Mouse (Mus musculus) adrenal gland, postnatal 4 days (tissue): ENCODE results near the gene Wdr47. TPM values are rescaled to one million over a fixed set of nuclear protein-coding genes. Genes with fewer than 3 reads are reported as not detected.
"Not testable (repeated sequence)": the region's sequence is repeated elsewhere in the genome, so short reads cannot be mapped to it uniquely, and the experiment has no call there.

ENCODE experiments used
- DNase-seq, 2 experiments: peaks; one replicate each; pipeline ENCODE4 v3.0.0; 2021 to 2022; ENCODE audit warnings: low spot score in 2 of 2, mixed read lengths in 2 of 2
- total RNA-seq, 2 experiments: library from RNA; stranded (reverse); gene quantifications; 2 replicates each; pipeline ENCODE4 v1.2.3; 2021

Gene Wdr47
- total RNA-seq, 2 experiments from 2014 or later: 10.8 to 11.4 TPM

DNA sequence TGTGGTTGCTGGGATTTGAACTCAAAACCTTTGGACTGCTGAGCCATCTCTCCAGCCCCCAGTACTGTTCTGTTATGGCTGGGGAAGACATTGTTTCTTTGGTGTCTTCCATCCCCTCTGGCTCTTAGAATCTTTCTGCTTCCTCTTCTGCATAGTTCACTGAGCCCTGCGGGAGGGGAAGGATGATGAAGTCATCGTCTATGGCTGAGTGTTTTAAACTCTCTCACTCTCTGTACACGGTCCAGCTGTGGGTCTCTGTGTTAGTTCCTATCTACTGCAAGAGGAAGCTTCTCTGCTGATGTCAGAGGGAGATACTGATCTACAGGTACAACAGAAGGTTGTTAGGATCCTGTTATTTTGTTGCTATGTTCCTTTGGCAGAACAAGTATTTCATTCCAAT, 17.8 kb downstream of the Wdr47 start:
- no peak for DNase-seq

DNA sequence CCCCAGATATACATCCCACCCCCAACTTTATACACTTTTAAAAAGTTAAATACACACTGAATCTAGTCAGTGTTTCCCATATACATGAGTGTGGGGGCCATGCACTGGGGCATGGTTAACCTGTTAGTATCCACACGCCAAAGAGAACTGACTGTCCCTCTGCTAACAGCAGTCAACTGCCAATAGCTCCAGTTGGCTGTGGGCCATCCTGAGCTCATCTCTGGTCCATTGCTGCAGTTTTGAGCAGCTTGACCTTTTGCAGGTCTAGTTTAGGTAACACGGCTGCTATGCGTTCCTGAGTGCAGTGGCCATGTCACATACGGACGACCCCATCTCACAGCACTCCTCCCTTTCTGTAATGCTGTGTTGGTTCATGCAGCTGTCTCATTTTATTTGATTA, 43.7 kb downstream of the Wdr47 start:
- DNase-seq: no peak

DNA sequence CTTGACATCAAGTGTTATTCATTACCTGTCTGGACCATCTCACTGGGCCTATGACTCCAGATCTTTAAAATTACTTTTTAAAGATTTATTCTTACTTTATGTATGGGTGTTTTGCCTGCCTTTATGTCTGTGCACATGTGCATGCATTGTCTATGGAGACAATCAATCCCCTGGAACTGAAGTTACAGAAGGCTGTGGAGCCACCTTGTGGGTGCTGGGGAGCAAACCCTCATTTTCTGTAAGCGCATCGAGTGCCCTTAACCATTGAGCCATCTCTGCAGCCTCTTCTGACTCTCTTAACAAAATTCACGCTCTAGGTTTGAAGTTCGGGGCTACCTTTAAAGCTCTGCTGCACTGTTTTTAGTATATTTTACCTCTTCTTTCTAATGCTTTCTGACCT, 48.3 kb downstream of the Wdr47 start:
- no peak for DNase-seq

DNA sequence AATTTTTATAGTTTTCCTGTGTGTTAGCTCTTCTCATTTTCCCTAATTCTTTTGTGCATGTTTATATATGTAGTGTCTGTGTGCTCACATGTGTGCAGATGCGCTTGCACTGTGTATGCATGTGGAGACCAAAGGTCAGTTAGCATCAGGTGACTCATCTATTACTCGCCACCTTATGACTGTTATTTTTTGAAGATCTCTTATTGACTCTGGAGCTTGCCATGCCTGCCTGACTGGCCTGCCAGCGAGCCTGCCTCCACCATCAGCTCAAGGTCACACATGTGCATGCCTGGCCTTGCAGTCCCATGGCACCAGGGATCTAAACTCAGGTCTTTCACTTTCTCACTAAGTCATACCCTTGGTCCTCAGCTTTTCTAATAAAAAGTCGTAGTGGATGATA, 49.9 kb downstream of the Wdr47 start:
- no peak for DNase-seq

DNA sequence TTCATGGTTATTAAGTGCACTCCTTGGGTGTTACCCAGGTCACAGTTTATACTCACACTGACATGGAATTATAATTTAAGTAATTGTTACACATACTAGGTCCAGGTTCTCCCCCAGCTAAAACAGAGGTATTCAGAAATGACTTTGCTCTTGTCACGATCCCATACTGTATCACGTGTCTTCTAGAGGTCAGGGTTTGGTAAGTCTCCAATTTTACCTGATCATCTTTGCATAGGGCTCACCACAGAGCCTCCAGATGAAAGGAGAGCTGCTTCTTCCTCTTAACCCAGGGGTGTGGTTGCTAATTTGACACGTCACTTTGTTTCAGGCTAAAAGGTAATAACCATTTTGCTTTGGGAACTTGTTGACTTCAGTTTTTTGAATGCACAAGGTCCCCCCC, 53.8 kb downstream of the Wdr47 start:
- no peak for DNase-seq

DNA sequence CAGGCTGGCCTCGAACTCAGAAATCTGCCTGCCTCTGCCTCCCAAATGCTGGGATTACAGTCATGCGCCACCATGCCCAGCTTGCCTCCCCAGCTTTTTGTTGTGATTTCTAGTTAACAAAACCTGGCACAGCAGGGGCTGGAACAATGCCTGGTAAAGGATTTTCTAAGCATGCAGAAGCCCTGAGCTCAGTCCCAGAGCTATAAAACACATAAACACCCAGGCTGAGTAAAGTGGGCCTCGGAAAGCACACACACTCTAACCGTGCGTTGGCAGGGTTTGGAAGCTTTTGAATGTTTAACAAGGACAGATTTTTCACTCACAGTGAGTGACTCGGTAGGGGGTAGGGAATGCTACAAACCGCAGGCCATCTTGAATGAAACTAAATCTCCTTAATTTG, 55.0 kb downstream of the Wdr47 start:
- no peak for DNase-seq

DNA sequence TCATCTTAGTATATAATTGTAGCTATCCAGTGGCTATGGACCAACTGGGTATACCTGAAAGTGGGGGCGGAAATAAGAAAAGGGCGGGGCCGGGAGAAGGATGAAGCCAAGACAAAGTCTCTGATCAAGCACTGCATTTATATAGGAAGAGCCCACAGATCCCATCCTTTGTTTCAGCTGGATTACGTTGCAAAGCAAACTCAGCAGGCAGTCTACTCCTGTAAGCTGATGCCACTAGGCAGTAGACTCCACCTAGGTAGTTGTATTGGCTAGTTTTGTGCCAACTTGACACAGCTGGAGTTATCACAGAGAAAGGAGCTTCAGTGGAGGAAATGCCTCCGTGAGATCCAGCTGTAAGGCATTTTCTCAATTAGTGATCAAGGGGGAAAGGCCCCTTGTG, 56.6 kb downstream of the Wdr47 start:
- not testable (repeated sequence) for DNase-seq

DNA sequence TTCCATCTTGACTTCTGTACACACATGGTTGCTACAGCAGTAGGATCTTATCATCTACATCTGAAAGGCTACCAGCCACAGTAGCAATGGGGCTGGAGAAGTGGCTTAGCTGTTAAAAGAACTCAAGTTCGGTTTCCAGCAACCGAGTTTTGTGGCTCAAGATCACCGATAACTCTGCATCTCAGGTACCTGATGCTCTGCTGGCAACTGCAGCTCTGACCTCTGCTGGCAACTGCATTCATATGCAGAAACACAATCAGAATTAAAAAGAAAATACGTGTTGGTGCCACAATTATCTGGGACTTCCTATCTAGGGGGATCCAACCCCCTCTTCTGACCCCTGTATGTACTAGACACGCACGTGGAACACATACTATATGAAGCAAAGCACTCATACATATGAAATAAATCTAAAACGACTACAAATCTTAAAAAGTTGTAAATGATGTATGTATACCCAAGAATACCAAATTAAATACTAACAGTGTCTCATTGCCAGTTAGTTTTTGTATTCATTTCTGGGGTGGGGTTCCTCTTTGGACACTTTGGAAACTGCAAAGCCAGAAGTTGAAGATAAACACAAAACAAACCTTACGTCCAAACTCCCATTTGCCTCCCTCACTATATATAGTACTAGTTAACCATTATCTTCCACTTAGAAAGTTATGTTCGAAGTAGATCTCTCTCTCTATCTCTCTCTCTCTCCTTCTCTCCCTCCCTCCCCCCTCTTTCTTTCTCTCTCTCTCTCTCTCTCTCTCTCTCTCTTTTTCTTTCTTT, 62.0 kb downstream of the Wdr47 start:
- no peak for DNase-seq

DNA sequence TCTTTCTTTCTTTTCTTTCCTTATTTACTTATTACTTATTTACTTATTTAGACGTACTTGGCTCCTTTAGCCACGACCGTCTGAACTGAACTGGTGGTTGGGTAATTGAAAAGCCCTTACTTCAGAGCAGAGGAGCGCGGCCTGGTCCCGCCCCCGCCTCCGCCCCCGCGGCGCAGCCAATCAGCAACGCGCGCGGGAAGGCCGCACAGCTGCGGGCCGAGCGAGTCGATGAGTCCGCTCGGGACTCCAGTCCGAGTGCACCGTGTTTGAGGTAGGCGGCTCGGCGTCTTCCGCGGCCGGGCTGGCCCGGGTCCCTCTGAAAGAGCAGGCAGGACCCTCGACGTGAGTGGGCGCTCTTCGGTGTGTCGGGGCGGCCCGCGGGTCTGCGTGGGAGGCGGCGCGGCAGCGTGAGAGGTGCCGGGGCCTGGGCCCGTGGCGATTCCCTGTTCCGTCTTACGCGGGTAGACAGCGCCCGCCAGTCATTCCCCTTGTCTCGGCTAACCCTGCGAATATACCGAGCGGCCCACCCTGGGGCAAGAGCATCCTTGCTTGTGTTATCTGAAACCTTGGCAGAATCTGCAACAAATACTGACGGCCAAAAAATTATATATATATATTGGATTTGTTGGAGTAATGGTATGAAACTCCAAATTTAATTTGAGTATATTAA, 62.8 kb downstream of the Wdr47 start, which contains the start of gene Clcc1:
Gene Clcc1, plus strand, starts transcription at position 204 of the 670 bp plus-strand sequence.
- peak; percentile 94 for DNase-seq

DNA sequence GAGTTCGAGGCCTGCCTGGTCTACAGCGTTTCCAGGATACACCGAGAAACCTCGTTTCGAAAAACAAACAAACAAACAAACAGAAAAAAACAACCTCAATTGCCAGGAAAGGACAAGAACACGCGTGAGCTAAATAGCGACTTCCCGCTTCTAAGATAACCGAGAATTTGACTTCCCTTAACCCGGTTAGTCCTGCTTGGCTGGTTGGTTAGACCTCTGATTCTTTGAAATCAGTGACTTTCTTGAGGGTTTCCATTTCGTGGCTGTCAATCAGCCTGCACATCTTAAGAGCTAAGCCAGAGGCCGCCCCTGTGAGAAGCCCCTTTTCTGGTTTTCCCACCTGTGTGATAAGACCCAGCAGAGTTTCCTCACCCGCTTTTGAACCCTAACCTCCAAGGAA, 63.5 kb downstream of the Wdr47 start:
- DNase-seq: no peak

DNA sequence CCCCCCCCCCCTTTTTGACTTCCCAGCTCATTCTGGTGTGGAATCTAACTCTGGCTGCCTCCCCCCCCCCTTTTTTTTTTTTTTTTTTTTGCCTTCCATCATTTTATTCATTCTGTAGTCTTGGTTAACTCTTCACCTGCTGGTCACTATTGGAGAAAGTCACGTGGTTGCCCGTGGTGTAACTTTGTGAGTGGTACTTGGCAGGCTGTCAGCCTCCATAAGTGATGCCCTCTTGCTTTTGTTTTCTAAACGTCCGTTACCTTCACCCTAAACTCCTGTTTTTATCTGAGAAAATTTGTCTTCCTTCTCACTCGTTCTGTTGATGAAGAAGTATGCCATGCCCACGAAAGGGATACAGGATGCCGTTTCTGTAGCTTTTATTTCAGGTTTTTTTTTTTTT, 64.4 kb downstream of the Wdr47 start:
- DNase-seq: no peak

DNA sequence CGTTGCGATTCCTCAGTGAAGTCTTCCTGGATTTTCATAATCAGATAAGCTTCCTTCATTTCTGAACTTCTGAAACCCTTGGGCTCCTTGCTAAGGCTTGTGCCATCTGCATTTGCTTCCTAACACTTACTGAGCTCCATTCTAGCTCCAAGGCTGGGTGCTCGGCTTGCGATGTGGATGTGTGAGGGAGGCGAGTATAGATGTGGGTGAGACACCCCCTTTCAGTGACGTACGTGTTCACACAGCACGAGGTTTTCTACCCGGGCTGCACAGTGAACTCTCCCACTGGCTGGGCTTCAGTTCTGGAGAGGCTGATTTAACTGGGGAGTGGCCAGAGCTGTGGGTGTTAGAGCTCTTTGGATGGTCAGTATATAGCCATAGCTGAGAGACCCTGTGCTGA, 67.5 kb downstream of the Wdr47 start:
- no peak for DNase-seq

DNA sequence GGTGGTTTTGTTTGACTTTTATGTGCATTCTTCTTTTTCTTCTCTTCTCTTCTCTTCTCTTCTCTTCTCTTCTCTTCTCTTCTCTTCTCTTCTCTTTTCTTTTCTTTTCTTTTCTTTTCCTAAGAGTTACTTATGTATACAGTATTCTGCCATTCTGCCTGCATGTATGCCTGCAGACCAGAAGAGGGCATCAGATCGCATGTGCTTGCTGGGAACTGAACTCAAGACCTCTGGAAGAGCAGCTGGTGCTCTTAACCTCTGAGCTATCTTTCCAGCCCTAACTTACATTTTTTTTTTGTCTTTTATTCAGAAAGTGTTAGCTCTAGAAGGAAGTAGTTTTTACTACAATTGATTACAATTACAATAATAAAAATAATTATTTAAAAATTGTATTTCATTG, 69.9 kb downstream of the Wdr47 start:
- no peak for DNase-seq

DNA sequence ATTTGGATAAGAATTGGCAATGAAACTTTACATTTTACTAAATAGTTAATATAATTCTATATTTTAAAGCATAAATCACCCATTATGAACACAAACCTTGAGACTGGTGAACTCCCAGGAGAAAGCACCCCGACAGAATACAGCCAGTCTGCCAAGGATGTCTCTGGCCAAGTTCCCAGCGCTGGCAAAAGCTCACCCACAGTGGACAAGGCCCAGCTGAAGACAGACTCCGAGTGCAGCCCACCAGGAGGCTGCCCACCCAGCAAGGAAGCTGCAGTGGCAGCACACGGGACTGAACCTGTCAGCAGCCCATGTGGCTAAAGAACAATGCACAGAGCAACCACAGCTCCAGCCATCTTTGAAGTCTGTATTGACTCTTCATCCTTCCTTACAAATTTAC, 85.5 kb downstream of the Wdr47 start:
- peak in 1 of 2 experiments; percentile 6 for DNase-seq

DNA sequence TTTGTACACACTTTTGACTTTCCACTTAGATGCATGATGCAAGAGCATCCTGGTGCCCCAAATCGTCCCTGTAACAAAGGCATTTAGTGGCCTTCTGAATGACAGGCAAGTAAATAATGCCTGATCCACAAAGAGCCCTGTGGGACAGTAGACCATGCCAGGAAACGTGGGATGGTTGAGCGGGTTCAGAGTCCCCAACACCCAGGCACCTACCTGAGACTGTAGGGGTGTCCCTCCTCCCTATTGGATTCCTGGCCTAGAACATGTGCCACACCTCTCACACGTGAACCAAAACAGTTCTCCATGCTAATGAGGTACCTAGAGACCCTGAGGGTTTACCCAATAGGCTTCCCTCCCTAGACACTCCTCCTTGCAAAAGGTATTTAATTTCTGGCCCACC, 89.9 kb downstream of the Wdr47 start:
- no peak for DNase-seq

DNA sequence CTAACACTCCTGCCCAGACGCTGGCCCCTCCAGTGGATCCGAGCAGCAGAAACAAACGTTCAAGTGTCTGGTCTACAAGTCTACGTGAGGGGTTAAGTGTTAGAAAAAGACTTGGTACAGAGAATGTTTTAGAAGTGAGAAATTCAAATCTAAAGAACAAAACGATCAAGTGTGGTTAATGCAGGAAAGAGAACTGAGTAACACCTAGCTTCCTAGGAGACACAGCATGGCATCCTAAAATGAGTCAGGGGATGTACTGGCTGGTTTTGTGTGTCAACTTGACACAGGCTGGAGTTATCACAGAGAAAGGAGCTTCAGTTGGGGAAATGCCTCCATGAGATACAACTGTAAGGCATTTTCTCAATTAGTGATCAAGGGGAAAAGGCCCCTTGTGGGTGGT, 92.5 kb downstream of the Wdr47 start:
- DNase-seq: not testable (repeated sequence)

DNA sequence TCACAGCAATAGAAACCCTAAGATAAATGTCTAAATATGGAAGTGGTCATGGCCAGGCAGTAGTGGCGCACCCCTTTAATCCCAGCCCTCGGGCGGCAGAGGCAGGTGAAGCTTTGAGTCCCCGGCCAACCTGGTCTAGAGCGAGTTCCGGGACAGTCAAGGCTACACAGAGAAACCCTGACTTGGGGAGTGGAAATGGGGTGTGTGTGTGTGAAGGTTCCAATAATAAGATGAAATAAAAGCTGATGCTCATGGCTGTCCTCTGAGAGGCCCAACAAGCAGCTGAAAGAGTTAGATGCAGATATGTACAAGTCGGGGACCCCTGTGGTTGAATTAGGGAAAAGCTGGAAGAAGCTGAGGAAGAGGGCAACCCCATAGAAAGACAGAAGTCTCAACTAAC, 94.6 kb downstream of the Wdr47 start:
- no peak for DNase-seq

DNA sequence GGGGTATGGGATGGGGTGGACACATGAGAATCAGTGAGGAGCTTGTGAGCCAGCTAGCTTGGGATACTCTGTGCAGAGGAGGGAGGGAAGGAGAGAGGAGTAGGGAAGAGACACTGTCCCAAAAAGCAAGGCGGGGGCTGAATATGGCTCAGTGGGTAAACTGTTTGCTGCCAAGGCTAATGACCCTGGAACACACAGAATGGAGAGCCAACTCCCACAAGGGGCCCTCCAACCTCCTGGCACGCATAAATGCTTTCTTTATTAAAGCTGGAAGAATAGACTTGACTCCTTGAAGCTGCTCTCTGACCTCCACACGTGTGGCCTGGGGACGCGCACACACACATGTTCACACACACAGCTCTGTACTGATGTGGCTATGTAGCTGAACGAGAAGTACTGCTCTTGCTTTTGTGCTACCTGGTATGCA, 97.9 kb downstream of the Wdr47 start:
- no peak for DNase-seq

DNA sequence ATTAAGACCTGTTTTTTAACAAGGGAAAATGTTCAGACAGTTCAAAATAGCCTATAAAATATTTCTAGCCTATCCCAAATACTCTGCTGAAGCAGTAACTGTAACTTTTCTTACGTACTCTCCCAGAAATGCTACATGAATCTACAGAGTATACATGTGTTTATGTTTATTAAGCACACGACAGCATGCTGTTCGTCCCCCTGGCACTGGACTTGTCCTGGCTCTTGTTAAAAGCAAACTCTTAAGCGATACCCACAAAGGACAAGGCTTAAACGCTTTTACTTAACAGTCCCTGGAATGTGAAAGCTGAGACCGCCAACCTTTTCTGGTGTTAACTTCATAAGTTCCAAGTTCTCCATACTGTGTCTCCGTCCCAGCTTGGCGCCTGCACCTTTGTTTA, 98.4 kb downstream of the Wdr47 start:
- DNase-seq: no peak

DNA sequence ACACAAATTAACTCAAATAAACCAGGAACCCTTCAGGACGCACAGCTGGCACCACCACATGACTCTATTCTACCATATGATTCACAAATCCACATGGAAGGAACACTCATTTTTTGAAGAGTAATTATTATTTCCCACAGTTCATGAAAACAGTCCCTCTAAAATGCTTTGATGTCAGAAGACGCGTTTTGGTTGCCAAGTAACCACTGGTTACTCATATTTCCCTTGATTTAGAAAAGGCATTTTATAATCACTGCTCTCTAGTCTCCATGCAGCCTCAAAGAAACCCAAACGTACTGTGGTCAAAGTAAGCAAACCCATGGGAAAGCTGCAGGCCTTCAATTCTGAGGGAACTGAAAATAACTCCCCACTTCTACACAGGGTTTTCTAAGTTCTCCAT, 98.9 kb downstream of the Wdr47 start:
- no peak for DNase-seq

DNA sequence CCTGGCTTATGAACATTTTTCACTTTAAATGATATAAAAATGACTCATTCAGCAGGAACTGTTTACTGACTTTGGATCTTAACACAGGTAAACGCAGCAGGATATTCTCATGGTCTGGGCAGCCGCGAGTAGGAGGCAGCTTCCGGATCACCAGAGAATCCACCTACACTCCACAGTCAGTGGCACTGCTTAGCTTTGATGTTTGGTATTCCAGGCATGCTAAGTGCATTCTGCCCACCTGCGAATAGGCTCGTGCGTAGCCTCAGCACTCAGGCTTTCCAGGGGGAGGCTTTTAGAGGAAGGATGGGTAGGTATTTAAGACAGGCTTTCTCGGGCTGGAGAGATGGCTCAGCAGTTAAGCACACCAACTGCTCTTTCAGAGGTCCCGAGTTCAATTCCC, 103.2 kb downstream of the Wdr47 start:
- DNase-seq: no peak
